Mouse (Mus musculus): ENCODE data around the gene Rab8a. TPM values are rescaled to one million over a fixed set of nuclear protein-coding genes. Genes with fewer than 3 reads are reported as not detected.
A peak's percentile ranks its signal among the peaks of the same experiment; 100 is the strongest.
"Not testable (repeated sequence)": the region's sequence is repeated elsewhere in the genome, so short reads cannot be mapped to it uniquely, and the experiment has no call there.

Rab8a gene
- polyA plus RNA-seq (2012; fragmentation: generic; extraction: Trizol), result 122 TPM
- long read RNA-seq, experiment 1, full-length matches to known transcripts, result 138 of 157 reads
- long read RNA-seq, experiment 1, partial matches to known transcripts, result 4 of 157 reads
- long read RNA-seq, experiment 1, other reads (novel, unspliced or antisense), result 15 of 157 reads
- long read RNA-seq, experiment 2, full-length matches to known transcripts, result 357 of 383 reads
- long read RNA-seq, experiment 2, partial matches to known transcripts, result 6 of 383 reads
- long read RNA-seq, experiment 2, other reads (novel, unspliced or antisense), result 20 of 383 reads

GRCm38 (mm10) chr8:72160707-72161697, at the start of gene Rab8a:
TSS of gene Rab8a (plus strand) at chr8:72161200.
- H3ac ChIP-seq (ENCODE audit: control insufficient read depth, insufficient read length, low read depth), result peak within 1 kb of the TSS; percentile 67
- TF ChIP-seq FOSL1 (IDR thresholded peaks at IDR 0.05; ENCODE audit: insufficient read depth, low read length, poor library complexity, severe bottlenecking) (no peak), CEBPB (IDR thresholded peaks at IDR 0.05; ENCODE audit: low read depth) (no peak), MYOG (IDR thresholded peaks at IDR 0.05; ENCODE audit: control insufficient read depth, extremely low read depth, insufficient read length) (no peak), MYOD1 (IDR thresholded peaks at IDR 0.05; ENCODE audit: control insufficient read depth, insufficient read length, low read depth) (no peak), MAX (IDR thresholded peaks at IDR 0.05) (peak; percentile 99), USF1 (IDR thresholded peaks at IDR 0.05; ENCODE audit: low read depth) (no peak), CTCF (IDR thresholded peaks at IDR 0.05; ENCODE audit: control insufficient read depth, insufficient read depth, insufficient read length) (no peak)
- no peaks in the 10 kb centered on the region for H3K27me3 ChIP-seq (ENCODE audit: control insufficient read depth, insufficient read depth, insufficient read length)
- H3K4me3 ChIP-seq (ENCODE audit: insufficient read depth, poor library complexity, severe bottlenecking), result peak within 1 kb of the TSS; percentile 78
- H3K79me2 ChIP-seq (ENCODE audit: control insufficient read depth, insufficient read depth), result peaks cover 52% of the 10 kb centered on the region
- peaks cover 22% of the 10 kb centered on the region for H3K79me3 ChIP-seq (ENCODE audit: low read depth)
- no peaks in the 10 kb centered on the region for H3K36me3 ChIP-seq (ENCODE audit: control insufficient read depth, insufficient read depth)

- Histone ChIP-seq H3K79me2 (ENCODE audit: control insufficient read depth, insufficient read depth) (no peaks in the 10 kb centered on the region), H3K79me3 (ENCODE audit: low read depth) (no peaks in the 10 kb centered on the region), H3K27me3 (ENCODE audit: control insufficient read depth, insufficient read depth, insufficient read length) (no peaks in the 10 kb centered on the region), H3K4me3 (ENCODE audit: insufficient read depth, poor library complexity, severe bottlenecking) (no peak overlapping the region), H3K36me3 (ENCODE audit: control insufficient read depth, insufficient read depth) (no peaks in the 10 kb centered on the region), H3ac (ENCODE audit: control insufficient read depth, insufficient read length, low read depth) (no peak overlapping the region)
- TF ChIP-seq MYOD1 (IDR thresholded peaks at IDR 0.05; ENCODE audit: control insufficient read depth, insufficient read length, low read depth) (no peak), USF1 (IDR thresholded peaks at IDR 0.05; ENCODE audit: low read depth) (no peak), CEBPB (IDR thresholded peaks at IDR 0.05; ENCODE audit: low read depth) (no peak), MAX (IDR thresholded peaks at IDR 0.05) (no peak), FOSL1 (IDR thresholded peaks at IDR 0.05; ENCODE audit: insufficient read depth, low read length, poor library complexity, severe bottlenecking) (no peak), CTCF (IDR thresholded peaks at IDR 0.05; ENCODE audit: control insufficient read depth, insufficient read depth, insufficient read length) (no peak), MYOG (IDR thresholded peaks at IDR 0.05; ENCODE audit: control insufficient read depth, extremely low read depth, insufficient read length) (no peak)
These were observed 48.5 kb upstream of the Rab8a start for GRCm38 (mm10) chr8:72112486-72112885.

- H3K79me3 ChIP-seq (ENCODE audit: low read depth), result no peaks in the 10 kb centered on the region
- H3K36me3 ChIP-seq (ENCODE audit: control insufficient read depth, insufficient read depth), result no peaks in the 10 kb centered on the region
- no peak overlapping the region for H3K4me3 ChIP-seq (ENCODE audit: insufficient read depth, poor library complexity, severe bottlenecking)
- no peak overlapping the region for H3ac ChIP-seq (ENCODE audit: control insufficient read depth, insufficient read length, low read depth)
- H3K27me3 ChIP-seq (ENCODE audit: control insufficient read depth, insufficient read depth, insufficient read length), result no peaks in the 10 kb centered on the region
- no peaks in the 10 kb centered on the region for H3K79me2 ChIP-seq (ENCODE audit: control insufficient read depth, insufficient read depth)
- no peak for TF ChIP-seq MYOG (IDR thresholded peaks at IDR 0.05; ENCODE audit: control insufficient read depth, extremely low read depth, insufficient read length)
- TF ChIP-seq CEBPB (IDR thresholded peaks at IDR 0.05; ENCODE audit: low read depth), result no peak
- TF ChIP-seq MYOD1 (IDR thresholded peaks at IDR 0.05; ENCODE audit: control insufficient read depth, insufficient read length, low read depth), result no peak
- no peak for TF ChIP-seq CTCF (IDR thresholded peaks at IDR 0.05; ENCODE audit: control insufficient read depth, insufficient read depth, insufficient read length)
- no peak for TF ChIP-seq MAX (IDR thresholded peaks at IDR 0.05)
These were observed 45.8 kb upstream of the Rab8a start for GRCm38 (mm10) chr8:72115202-72115601.

GRCm38 (mm10) chr8:72118616-72119015, 42.4 kb upstream of the Rab8a start:
- Histone ChIP-seq H3ac (ENCODE audit: control insufficient read depth, insufficient read length, low read depth) (no peak overlapping the region), H3K79me3 (ENCODE audit: low read depth) (no peaks in the 10 kb centered on the region), H3K27me3 (ENCODE audit: control insufficient read depth, insufficient read depth, insufficient read length) (no peaks in the 10 kb centered on the region), H3K4me3 (ENCODE audit: insufficient read depth, poor library complexity, severe bottlenecking) (no peak overlapping the region), H3K79me2 (ENCODE audit: control insufficient read depth, insufficient read depth) (no peaks in the 10 kb centered on the region), H3K36me3 (ENCODE audit: control insufficient read depth, insufficient read depth) (no peaks in the 10 kb centered on the region)
- TF ChIP-seq FOSL1 (IDR thresholded peaks at IDR 0.05; ENCODE audit: insufficient read depth, low read length, poor library complexity, severe bottlenecking) (no peak), USF1 (IDR thresholded peaks at IDR 0.05; ENCODE audit: low read depth) (no peak), MAX (IDR thresholded peaks at IDR 0.05) (no peak), MYOD1 (IDR thresholded peaks at IDR 0.05; ENCODE audit: control insufficient read depth, insufficient read length, low read depth) (no peak), CEBPB (IDR thresholded peaks at IDR 0.05; ENCODE audit: low read depth) (no peak), MYOG (IDR thresholded peaks at IDR 0.05; ENCODE audit: control insufficient read depth, extremely low read depth, insufficient read length) (no peak), CTCF (IDR thresholded peaks at IDR 0.05; ENCODE audit: control insufficient read depth, insufficient read depth, insufficient read length) (no peak)

GRCm38 (mm10) chr8:72121486-72121885, 39.5 kb upstream of the Rab8a start:
- not testable (repeated sequence) for H3K79me2 ChIP-seq (ENCODE audit: control insufficient read depth, insufficient read depth); H3K4me3 ChIP-seq (ENCODE audit: insufficient read depth, poor library complexity, severe bottlenecking); H3K36me3 ChIP-seq (ENCODE audit: control insufficient read depth, insufficient read depth); H3K27me3 ChIP-seq (ENCODE audit: control insufficient read depth, insufficient read depth, insufficient read length); H3K79me3 ChIP-seq (ENCODE audit: low read depth); H3ac ChIP-seq (ENCODE audit: control insufficient read depth, insufficient read length, low read depth)

Data from C2C12 (cell line).